Mouse (Mus musculus) intestine, embryonic 16.5 days (tissue): ENCODE results near the gene Nob1. TPM values are rescaled to one million over a fixed set of nuclear protein-coding genes. Genes with fewer than 3 reads are reported as not detected.

ENCODE experiments used
- ATAC-seq: fragments of 200-750 bp; cut with Nextera tagmentation; 2 replicates; pipeline ENCODE4 v1.8.0; 2017; ENCODE audit warnings: moderate TSS enrichment, moderate library complexity
- H3K27ac ChIP-seq: fragments of 300-500 bp; sonication (generic); 2 replicates; pipeline ENCODE4 v1.5.1; 2014; ENCODE audit warnings: mild to moderate bottlenecking, low read length
- H3K27me3 ChIP-seq: fragments of 300-500 bp; sonication (generic); replicated peaks from 2 replicates; pipeline ENCODE4 v1.6.1; 2014; ENCODE audit warnings: low read length, control low read depth, mixed read lengths; ENCODE audit not compliant: control insufficient read depth, insufficient read depth
- H3K36me3 ChIP-seq: fragments of 300-500 bp; sonication (generic); 2 replicates; pipeline ENCODE4 v1.6.1; 2014; ENCODE audit warnings: low read length, control low read depth; ENCODE audit not compliant: control insufficient read depth, insufficient read depth
- H3K4me1 ChIP-seq: fragments of 300-500 bp; sonication (generic); 2 replicates; pipeline ENCODE4 v1.6.1; 2014; ENCODE audit warnings: low read length, control low read depth, mixed read lengths; ENCODE audit not compliant: control insufficient read depth, insufficient read depth
- H3K4me2 ChIP-seq: fragments of 300-500 bp; sonication (generic); 2 replicates; pipeline ENCODE4 v1.6.1; 2014; ENCODE audit warnings: low read depth, low read length, control low read depth
- H3K4me3 ChIP-seq: fragments of 300-500 bp; sonication (generic); 2 replicates; pipeline ENCODE4 v1.5.1; 2014; ENCODE audit warnings: mild to moderate bottlenecking, low read length
- H3K9ac ChIP-seq: fragments of 300-500 bp; sonication (generic); 2 replicates; pipeline ENCODE4 v1.6.1; 2014; ENCODE audit warnings: low read depth, low read length
- H3K9me3 ChIP-seq: fragments of 300-500 bp; sonication (generic); 2 replicates; pipeline ENCODE4 v1.6.1; 2016; ENCODE audit warnings: low read length, control low read depth; ENCODE audit not compliant: control insufficient read depth
- WGBS: fragments of 180-500 bp; shearing (Covaris S2); extraction: QIAGEN DNeasy Blood & Tissue Kit; methylation state at CpG from one replicate; pipeline ENCODE4 v1.1.7; 2014; 5-methylcytosine and 5-hydroxymethylcytosine counted together
- polyA plus RNA-seq: library from polyadenylated mRNA; unstranded; fragments of >200 nt; fragmentation: Nextera tagmentation; extraction: Ambion mirVana; gene quantifications from 2 replicates; pipeline ENCODE4 v1.2.1, GENCODE M21; 2015

The Nob1 gene
- polyA plus RNA-seq, 1 experiment from 2014 or later = 73.5 TPM

DNA sequence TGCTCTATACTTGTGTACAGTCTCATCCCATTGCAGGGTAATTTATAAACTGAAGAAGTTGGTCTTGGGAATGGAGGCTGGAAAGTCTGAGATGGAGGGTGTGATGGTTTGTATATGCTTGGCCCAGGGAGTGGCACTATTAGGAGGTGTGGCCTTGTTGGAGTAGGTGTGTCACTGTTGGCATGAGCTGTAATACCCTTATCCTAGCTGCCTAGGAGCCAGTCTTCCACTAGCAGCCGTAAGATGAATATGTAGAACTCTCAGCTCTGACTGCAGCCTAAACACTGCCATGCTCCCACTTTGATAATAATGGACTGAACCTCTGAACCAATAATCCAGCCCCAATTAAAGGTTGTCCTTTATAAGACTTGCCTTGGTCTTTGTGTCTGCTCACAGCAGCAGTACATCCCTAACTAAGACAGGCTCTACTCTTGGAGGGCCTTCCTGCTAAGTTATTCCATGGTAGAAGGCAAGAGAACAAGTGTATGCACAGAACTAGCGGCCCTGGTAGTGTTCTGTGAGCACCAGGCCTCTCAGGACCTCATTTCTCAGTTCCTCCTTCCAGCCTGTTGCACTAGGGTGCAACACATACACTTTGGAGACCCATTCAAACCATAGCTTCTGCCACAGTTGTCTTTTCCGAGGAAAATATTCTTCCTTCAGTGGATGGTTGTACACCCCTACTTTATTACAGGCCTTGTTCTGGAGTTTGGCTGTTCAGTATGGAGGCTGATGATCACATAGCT is 15.2 kb upstream of the Nob1 start:
- Histone ChIP-seq H3K36me3 (no peaks in the 10 kb centered on the region), H3K9ac (no peak overlapping the region), H3K9me3 (no peaks in the 10 kb centered on the region), H3K4me1 (peaks cover 7% of the 10 kb centered on the region), H3K4me2 (no peak overlapping the region), H3K4me3 (no peak overlapping the region), H3K27ac (no peak overlapping the region), H3K27me3 (no peaks in the 10 kb centered on the region)
- no peak for ATAC-seq
- 87% methylated on average over 3 of the region's 3 CpGs for WGBS

DNA sequence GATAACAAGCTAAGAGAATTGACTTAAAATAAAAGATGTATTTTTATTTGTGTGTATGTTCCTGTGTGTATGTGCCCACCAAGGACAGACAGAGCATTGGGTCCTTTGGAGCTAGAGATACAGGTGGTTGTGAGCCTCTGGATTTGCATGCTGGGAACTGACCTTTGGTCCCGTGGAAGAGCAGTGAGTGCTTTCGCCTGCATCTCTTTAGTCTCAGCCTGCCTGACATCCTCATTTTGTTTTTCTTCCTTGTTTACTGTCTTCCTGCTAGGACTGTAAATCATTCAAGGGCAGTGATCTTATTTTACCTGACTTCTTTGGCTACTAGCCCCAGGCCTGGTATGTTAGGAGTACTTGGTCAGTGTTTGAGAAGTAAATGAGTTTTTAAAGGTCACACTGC is 12.9 kb upstream of the Nob1 start:
- H3K9ac ChIP-seq = no peak overlapping the region
- no peaks in the 10 kb centered on the region for H3K9me3 ChIP-seq
- peaks cover 7% of the 10 kb centered on the region for H3K4me1 ChIP-seq
- 40% methylated on average over 2 of the region's 2 CpGs for WGBS
- no peak overlapping the region; the same call in 1 of the 2 replicates for H3K4me2 ChIP-seq
- H3K27ac ChIP-seq = peak overlapping the region; percentile 52; the same call in 1 of the 2 replicates
- no peaks in the 10 kb centered on the region for H3K36me3 ChIP-seq
- peak; percentile 24; the same call in 1 of the 2 replicates for ATAC-seq
- no peak overlapping the region for H3K4me3 ChIP-seq
- H3K27me3 ChIP-seq = no peaks in the 10 kb centered on the region

DNA sequence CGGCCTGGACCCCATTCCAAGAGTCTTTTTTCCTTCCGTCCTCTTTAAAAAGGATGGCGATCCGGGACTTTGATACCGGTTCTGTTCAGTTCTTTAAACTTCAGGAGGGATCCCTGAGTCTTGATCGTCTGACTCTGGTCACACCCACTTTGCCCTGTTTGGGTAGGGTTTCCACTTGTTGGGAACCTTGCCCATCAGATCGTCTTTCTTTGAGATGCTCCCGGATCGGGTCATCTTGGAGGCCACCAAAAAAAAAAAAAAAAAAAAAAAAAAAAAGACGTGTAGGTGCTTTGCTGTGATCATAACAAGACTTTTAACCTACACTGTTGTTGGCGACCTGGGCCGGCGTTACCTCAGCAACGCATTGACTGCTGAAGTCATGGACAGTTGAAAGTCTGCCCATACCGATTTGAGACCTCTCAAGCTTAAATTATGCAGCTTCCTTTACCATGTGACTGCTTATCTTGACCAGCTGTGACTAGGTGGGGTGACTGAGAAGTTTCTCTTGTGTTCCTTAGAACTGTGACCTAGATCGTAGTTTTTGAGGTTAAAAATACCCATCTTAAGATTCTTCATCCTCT is 12.1 kb upstream of the Nob1 start:
- Histone ChIP-seq H3K4me1 (peaks cover 7% of the 10 kb centered on the region), H3K9me3 (no peaks in the 10 kb centered on the region), H3K4me3 (peak overlapping the region; percentile 92), H3K27me3 (no peaks in the 10 kb centered on the region), H3K27ac (peak overlapping the region; percentile 95), H3K36me3 (no peaks in the 10 kb centered on the region), H3K4me2 (peak overlapping the region; percentile 70), H3K9ac (peak overlapping the region; percentile 94)
- WGBS = 6% methylated on average over 16 of the region's 16 CpGs
- ATAC-seq = peak; percentile 49

DNA sequence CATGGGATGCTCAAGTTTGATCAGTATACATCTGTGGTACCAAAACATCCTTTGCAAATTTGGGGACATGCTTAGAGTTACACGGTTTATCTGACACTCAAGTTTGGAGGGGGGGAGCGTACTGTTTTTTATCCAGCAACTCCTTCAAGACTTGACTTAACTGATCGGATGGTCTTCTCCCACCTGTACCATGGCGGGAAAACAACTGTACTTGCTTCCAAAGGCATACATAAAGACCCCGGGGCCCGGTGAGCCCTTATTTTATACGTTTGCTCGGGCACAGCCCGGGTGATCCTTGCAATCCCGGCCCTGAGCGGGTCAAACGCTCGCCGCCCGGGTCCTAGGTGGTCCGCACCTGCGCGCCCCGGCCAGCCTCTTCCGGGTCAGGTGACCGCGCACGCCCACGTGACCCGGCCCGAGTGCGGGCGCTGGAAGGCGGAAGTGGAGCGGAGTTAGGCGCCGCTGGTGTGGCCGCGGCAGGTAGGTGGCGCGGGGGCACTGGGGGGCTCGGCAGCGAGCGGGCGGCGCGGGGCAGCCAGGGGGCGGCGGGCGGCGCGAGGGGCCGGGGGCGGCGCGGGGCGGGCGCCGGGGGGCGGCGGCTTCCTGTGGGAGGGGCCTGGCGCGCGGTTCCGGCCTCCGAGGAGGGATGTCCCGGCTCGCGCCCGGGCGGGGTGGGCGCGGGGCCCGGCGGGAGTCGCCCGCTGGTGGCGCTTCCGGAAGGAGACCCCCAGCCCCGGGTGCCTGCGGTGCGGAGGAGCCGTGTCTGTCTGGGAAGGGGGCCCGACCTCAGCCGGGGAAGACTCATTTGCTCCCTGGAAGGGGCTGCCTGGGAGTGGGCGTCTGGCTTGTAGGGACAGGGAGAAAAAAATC is 11.3 kb upstream of the Nob1 start, which contains the start of gene Wwp2:
TSS of gene Wwp2 (plus strand) at position 404 of the 870 bp plus-strand sequence.
- under 1% methylated on average over 68 of the region's 81 CpGs for whole genome bisulfite sequencing
- H3K9ac ChIP-seq = peak within 1 kb of the TSS; percentile 94

DNA sequence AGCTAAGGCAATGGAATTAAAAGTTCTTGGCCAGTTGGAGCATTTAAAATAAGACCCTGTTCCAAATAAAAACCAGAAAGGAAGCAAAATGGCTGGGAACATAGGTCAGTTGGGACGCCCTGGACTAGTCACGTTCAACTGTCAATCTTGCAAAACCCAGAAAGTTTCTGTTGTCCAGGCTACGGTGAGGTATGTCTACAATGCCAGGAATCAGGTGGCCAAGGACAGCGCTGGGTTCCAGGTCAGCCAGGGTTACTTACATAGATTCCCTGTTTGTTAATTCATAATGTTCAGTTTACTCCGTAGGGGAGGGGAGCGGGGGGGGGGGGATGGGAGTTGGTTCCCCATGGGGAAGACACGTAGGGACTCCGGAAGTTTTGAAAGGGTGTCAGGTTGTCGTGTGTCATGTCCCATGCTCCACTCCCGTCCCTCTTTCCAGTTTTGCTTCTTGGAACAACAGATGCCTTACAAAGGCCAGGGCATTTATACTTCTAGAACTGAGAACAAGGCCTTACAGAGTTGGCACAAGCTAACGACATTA is 10.6 kb upstream of the Nob1 start:
- ATAC-seq = peak; percentile 2; the same call in 1 of the 2 replicates
- Histone ChIP-seq H3K27ac (peak overlapping the region; percentile 95; the same call in 1 of the 2 replicates), H3K4me2 (peak overlapping the region; percentile 70), H3K36me3 (no peaks in the 10 kb centered on the region), H3K9me3 (no peaks in the 10 kb centered on the region), H3K4me1 (peaks cover 7% of the 10 kb centered on the region), H3K9ac (peak overlapping the region; percentile 94), H3K27me3 (no peaks in the 10 kb centered on the region), H3K4me3 (peak overlapping the region; percentile 92)
- WGBS = 25% methylated on average over 11 of the region's 11 CpGs

More for the DNA sequence above, 11.3 kb upstream of the Nob1 start, which contains the start of gene Wwp2:
- peaks cover 7% of the 10 kb centered on the region for H3K4me1 ChIP-seq
- peak within 1 kb of the TSS; percentile 95 for H3K27ac ChIP-seq
- H3K4me3 ChIP-seq = peak within 1 kb of the TSS; percentile 92
- peak; percentile 85 for ATAC-seq
- H3K27me3 ChIP-seq = no peaks in the 10 kb centered on the region
- peak within 1 kb of the TSS; percentile 70 for H3K4me2 ChIP-seq
- no peaks in the 10 kb centered on the region for H3K36me3 ChIP-seq
- H3K9me3 ChIP-seq = no peaks in the 10 kb centered on the region

DNA sequence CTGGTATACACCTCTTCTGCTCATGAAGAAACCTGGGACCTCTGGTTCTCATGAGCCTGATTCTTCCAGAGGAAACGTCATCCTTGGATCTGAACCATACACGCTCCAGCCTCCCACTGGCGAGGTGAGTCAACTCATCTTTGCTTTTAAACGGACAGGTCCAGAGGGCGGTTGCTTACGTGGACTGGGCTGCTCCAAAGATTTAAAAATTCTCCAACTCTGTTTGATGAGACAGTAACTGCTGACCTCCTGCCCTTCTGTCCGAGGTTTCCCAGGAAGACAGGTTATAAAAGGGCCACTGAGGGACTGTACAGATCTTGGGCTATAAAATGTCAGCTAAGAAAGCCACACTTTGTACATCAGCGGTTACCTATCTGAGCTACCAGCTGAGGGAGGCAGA is 6.0 kb upstream of the Nob1 start:
- H3K36me3 ChIP-seq = no peaks in the 10 kb centered on the region
- H3K4me3 ChIP-seq = no peak overlapping the region
- ATAC-seq = no peak
- H3K9me3 ChIP-seq = no peaks in the 10 kb centered on the region
- no peaks in the 10 kb centered on the region for H3K27me3 ChIP-seq
- H3K27ac ChIP-seq = no peak overlapping the region
- WGBS = 74% methylated on average over 8 of the region's 8 CpGs
- no peak overlapping the region for H3K9ac ChIP-seq
- H3K4me2 ChIP-seq = no peak overlapping the region
- peaks cover 2% of the 10 kb centered on the region; the same call in 1 of the 2 replicates for H3K4me1 ChIP-seq

DNA sequence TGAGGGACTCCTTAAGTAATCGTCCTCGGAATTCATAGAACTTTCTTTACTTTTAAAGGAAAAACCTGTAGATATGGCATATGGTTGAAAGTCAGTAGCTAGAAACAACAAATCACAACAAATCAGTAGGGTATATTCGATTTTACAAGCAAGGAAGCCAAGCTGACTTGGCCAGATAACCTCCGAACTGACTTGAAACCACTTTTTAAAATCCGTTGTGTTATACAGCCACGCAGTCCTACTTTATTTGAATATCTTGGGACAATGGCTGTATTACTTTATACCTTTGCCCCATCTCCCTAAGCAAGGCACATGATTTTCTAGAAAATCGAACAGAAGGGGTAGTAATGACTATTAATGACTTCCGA is 363 bp upstream of the Nob1 start:
- no peak for ATAC-seq
- Histone ChIP-seq H3K27me3 (no peaks in the 10 kb centered on the region), H3K36me3 (0 out of 2 replicates have a peak, but pooled peaks cover 2% of the 10 kb centered on the region), H3K9ac (peak overlapping the region; percentile 91; the same call in 1 of the 2 replicates), H3K27ac (no peak overlapping the region), H3K9me3 (no peaks in the 10 kb centered on the region), H3K4me2 (no peak overlapping the region), H3K4me3 (peak overlapping the region; percentile 73; the same call in 1 of the 2 replicates), H3K4me1 (peaks cover 10% of the 10 kb centered on the region)
- 45% methylated on average over 8 of the region's 8 CpGs for WGBS

DNA sequence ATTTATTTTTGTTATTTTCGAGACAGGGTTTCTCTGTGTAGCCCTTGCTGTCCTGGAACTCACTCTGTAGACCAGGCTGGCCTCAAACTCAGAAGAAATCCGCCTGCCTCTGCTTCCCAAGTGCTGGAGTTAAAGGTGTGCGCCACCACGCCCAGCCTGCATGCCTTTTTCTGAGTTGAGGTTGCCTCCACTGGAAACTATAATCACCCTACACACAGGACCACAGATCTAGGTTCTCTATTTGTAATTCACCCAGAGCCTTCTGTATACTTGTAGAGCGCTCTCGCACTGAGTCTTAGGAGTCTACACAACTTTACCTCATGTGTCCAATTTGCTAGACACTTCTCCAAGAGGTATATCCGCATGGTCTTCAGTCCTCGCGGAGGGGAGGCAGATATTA is 675 bp downstream of the Nob1 start:
- 26% methylated on average over 9 of the region's 9 CpGs for WGBS
- Histone ChIP-seq H3K9ac (peak overlapping the region; percentile 91), H3K4me2 (peak overlapping the region; percentile 73), H3K36me3 (0 out of 2 replicates have a peak, but pooled peaks cover 2% of the 10 kb centered on the region), H3K9me3 (no peaks in the 10 kb centered on the region), H3K27me3 (no peaks in the 10 kb centered on the region), H3K4me1 (peaks cover 10% of the 10 kb centered on the region), H3K4me3 (peak overlapping the region; percentile 73), H3K27ac (peak overlapping the region; percentile 74)
- peak; percentile 14; the same call in 1 of the 2 replicates for ATAC-seq
